Mouse (Mus musculus): ENCODE data around the gene Olfr1052.
"Not testable (repeated sequence)": the region's sequence is repeated elsewhere in the genome, so short reads cannot be mapped to it uniquely, and the experiment has no call there.

Gene Olfr1052

GRCm38 (mm10) chr2:86292155-86292554 lies at the start of gene Olfr1052:
Olfr1052 (plus strand) TSS chr2:86292455.
- DNase-seq = no peak

DNA sequence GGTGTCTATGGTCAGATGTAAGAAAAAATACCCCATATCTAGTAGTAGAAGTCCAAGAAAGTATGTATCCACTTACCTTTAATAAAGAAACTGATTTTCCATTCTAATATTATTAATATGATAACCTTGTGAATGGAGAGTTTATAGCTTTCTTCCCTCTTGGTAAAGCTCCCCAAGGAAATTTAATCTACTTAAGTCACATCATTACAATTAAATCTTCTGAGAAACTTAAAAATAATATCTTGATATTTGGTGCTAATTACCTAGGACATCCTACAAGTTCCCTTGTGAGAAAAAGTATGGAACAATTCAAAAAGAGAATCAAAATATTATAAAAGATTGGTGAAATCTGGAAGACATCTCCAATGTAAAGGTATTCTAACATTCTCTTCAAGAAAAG lies 34.0 kb upstream of the Olfr1052 start, which contains the start of gene Olfr1049:
Gene Olfr1049 (minus strand): TSS at position 101 of the 400 bp plus-strand sequence.
- DNase-seq = not testable (repeated sequence)

- DNase-seq = not testable (repeated sequence)
These were observed 13.3 kb upstream of the Olfr1052 start, which contains the start of gene Olfr1051 for GRCm38 (mm10) chr2:86278988-86279387. Olfr1051 (minus strand) TSS chr2:86279088.

GRCm38 (mm10) chr2:86315184-86315583 lies 22.9 kb downstream of the Olfr1052 start, which contains the start of gene Olfr1053:
Olfr1053 (minus strand) TSS chr2:86315284.
- DNase-seq = no peak

GRCm38 (mm10) chr2:86335333-86335732 lies 43.1 kb downstream of the Olfr1052 start, which contains the start of gene Olfr1054:
Olfr1054 (minus strand) TSS chr2:86335433.
- DNase-seq = no peak

Measured in lung, postnatal 4 days (tissue).